Mouse (Mus musculus) thymus, postnatal 14 days (tissue): ENCODE results near the gene Lmo2.

Source experiments
- DNase-seq: peaks from one replicate; pipeline ENCODE4 v3.0.0; 2021

Lmo2 gene

DNA sequence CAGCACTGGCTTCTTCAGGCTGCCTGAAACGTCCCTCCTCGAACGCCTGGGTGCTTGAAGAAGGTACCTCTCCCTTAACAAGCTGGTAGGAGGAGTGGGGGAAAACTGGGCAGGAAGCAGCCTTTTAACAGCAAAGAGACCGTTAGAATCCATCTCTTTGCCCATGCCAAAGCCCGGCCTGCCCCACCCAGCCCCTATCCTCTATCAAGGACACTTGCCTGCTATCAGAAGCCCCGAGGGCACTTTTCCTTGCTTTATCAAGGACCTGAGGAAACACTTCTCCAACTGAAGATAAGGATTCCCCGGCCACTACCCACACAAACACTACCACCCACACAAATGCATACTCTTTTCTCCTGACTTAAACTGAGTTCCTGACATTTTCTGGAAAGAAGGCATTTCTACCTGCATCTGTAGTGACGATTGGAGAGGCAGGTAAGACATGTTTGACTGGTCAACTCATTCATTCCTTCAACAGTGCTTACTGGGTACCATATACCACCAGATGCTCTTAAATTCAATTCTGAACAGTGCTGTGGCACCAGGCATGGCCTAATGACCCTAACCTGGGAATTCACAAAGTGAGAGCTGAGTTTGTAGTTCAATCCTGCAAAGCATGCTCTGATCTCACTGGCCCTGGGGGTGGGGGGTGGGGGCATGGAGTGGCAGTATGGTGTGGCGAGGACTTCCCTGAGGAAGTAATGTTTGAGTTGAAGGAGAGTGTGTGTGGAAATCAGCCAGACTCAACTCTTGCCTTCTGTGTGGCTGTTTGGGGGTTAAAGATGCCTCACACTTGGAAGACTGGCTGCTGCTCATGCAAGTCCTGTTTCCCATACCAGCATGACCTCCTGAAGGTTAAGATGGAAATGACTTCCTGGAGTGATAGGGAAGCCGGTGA lies at the start of gene Lmo2:
Gene Lmo2 (plus strand): TSS at position 338 of the 898 bp plus-strand sequence.
- no peak for DNase-seq

DNA sequence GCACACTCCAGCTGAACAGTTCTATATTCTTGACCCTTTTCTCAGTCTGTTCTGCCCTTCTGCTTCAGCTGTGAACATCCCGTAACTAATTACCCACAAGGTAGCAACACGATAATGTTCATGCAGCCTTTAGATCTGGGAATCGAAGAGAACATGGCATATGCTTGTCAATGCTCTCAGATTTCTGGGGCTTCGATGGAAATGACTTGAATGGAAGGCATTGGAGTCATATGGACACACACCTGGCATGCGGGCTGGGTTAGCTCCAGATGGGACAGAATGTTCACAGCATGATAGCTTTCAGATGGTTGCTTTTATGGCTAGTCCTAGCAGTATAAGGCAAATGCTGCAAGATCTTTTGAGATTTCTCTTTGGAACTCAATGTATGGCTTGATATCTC lies 47.2 kb upstream of the Lmo2 start:
- DNase-seq = no peak

DNA sequence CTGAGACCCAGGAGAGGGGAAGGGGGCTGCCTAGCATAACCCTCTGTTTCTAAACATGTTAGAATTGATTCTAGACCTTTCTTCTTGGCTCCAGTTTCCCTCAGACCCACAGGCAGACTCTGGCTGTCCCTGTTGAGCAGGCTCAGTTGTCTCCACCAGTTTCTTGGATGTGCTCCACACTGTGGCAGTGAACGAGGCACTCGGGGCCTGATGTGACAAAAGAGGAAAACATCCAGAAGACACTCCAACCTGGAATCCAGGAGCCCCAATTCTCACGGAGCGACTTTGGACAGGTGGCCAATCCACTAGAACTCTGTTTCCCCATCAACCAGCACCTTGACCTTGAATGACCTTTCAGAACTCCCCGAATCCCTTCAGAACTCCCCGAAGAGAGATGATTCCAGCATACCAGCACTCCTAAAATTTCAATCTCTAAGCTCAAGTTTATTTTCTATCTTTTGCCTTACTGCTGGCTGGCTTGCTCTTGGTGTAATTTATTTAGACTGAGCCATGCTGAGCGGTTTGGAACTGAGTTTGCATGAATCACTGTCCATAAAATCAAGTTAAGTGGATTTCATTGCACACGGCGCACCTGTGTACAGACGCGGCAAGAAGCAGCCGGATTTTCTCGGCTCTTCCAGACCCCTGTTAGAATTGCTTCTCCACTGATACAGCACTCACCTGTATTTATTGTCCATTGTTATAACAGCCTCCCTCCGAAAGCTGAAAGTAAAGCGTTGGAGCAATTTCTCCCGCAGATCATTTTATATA lies 45.1 kb upstream of the Lmo2 start:
- DNase-seq = no peak

DNA sequence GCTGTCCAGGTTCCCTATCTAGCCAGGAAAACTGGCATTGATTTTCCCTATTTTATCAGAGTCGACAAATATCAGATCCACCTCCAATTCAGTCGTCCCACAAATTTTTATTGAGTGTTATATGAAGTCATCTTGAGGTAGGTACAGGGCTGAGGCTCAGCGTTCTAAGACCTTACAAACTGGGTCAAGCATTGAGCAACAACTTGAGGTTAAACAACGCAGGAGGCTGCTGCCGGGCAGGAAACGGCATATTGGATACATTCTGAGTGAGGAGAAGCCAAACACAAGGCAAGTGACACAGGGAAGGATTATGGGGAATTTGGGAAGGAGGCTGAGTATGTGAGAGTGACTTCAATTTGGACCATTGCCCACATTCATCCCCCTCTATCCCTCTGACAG lies 44.5 kb upstream of the Lmo2 start:
- DNase-seq = no peak

DNA sequence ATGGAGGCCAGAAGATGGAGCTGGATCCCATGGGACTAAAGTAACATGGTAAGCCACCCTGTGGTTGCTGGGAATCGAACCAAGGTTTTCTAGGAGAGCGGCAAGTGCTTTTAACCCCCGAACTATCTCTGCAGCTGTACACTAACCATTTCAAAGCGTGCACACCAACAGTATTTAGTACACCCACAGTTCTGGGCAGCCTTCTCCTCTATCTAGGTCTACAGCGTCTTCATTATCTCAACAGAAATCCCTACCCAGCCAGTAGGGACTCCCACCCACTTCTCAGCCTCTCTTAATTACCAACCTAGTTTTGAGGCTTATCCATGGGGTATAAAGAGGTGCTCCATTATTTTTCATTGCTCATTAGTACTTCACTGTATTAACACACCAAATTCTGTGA lies 41.7 kb upstream of the Lmo2 start:
- no peak for DNase-seq

DNA sequence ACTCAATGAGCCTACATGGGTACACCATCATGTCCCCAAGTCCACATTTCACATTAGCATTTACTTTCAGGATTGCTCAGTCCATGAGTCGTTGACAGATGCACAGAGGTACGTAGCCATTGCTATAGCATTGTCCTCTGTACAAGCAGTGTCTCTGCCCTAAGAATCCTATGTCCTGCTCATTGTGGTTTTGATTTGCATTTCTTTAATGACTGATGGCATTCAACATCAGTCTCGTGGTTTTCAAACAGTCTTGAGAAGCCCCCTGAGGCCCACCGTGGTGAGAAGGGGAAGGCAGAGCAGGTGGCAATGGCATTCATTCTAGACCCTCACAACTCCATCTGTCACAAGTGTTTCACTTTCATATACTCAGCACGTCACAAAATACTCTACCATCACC lies 40.4 kb upstream of the Lmo2 start:
- no peak for DNase-seq

DNA sequence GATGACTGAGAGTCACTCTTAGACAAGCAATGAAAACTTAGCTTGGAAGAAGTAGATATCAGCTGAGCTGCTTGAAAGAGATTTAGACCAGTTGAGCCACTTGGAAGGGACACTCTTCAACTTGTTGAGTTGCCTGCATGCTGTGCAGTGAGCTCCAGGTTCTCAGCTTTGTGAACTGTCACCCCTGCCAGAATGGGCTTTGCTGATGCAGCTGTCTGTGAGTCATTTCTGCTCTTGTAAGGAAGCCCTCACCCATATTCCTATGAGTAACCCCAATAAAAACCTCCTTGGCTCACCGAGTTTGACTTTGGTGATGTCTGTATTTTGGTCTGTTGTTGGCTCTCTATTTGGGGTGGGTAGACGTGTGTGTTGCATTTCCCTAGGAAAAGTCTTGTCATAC lies 39.4 kb upstream of the Lmo2 start:
- no peak for DNase-seq

DNA sequence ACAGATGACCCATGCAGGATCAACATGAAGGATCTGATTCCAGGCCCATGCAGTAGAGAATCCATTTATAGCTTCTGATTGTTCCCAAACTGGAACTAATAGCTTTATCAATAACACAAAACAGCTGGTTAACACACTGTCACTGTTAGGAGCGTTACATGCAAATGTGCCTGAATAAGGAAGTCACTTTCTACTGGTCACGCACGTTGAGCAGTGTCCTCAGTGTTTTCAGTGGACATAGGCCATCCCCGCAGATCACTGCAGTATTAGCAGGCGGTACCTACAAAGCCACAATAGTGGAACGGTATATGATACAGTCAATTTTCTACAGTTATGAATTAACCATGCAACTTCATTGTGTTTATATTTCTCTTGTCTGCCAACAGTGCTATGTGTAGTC lies 38.3 kb upstream of the Lmo2 start:
- DNase-seq = no peak

DNA sequence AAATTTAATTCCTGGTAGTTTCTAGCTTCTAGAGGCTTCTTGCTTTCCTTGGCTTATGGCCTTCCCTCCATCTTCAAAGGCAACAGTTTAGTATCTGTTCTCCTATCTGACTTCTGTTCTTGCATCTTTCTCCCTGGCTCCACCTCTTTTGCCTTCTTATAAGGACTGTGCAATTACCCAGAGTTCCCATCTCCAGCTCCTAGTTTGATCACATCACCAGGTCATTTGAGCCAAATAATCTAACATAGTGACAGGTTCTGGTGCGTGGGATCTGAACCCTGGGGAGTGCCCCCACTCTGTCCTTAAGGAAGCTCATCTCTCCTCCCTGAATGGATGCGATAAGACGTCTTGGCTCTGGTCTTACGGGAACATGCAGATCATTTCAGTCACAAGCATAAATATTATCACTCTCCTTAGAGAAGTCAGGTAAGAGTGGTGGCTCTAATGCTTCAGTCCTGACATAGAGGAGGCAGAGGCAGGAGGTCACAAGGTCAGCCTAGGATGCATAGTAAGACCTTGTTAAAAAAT lies 31.1 kb upstream of the Lmo2 start:
- DNase-seq = no peak

DNA sequence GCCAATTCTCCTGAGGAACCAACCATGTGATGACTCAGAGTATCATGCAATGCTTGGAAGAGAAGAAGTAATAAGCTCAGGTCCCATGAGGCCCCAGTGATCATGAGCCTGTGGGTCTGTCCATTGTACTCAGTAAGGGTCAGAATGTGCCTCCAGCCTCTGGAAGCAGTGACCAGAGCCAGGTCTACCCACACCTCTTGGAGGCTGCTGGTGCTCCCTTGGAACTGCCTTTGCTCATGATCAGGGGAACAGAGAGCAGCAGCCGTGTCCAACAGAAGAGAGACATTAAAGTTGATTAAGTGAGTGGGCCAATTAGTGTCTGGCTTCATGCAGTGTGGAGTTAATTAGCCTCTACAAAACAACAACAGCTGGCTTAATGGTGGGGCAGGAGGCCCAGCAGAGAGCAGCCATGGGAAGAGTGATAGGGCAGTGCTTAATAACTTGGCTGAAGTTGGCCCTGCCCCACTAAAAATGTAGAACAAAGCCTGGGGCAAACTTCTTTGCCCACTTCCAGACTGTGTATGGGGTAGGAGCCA lies 30.1 kb upstream of the Lmo2 start:
- DNase-seq = no peak

DNA sequence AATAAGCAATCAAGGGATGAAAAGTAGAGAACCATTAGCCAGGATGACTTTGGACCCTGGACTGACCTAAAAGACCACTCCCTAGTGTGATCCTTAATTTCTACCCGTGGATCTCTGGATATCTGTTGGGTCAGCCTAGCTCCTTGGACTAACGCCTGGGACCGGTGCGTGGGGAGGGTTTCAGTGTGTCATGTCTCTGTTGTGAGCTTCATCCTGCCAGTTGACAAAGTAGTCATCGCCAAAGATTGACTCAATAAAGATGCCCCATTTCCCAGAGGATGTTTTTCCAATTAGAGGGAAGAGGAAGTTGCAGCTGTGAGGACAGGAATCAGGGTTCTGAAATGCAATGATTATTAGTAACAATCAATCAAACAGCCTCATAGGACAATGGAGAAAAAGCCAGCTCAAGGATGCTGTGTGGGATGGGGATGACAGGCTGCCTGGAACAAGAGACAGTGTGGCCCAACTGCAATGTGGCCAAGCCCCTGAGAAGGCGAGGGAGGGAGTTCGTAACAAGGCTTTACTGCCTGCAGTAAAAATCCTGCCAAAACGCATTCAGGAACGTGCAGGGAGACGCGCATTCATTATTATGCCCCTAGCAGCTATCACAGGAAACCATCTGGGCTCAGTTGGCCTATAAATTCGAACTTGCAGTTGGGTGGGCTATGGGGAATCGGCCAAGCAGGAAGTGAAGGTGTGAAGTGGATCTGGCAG lies 27.3 kb upstream of the Lmo2 start:
- DNase-seq = no peak

DNA sequence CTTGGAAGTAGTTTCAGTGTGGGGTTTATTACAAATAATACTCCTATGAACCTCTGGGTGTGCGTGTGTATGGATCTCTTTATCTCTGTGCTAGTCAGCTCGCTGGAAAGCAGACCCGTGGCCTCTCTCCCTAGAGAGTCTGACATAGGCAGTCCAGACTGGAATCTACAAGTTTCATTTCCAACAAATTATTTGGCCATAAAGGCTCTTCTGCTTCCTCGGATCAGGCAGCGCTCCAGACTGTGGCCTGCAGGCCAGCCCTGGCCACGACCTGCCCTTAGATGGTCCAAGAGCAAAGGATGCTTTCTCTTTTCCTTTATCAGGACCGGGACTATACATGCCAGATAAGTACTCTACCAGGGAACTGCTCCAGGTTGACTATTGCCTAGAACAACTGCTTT lies 26.3 kb upstream of the Lmo2 start:
- DNase-seq = no peak

DNA sequence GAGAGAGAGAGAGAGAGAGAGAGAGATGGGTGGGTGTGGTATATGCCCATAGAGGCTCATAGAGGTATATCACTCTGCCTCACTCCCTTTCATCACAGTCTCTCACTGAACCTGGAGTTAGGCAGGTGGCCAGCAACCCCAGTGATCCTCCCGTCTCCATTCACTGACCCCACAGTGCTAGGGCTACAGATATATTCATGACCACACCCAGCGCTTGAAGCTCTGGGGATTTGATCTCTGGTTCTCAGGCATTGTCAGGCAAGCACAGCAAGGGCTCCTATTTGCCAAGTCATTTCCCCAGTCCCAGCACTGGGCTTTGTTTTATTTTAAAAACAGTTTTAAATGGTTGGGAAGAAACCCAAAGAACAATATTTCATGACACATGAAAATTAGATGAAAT lies 25.8 kb upstream of the Lmo2 start:
- no peak for DNase-seq

DNA sequence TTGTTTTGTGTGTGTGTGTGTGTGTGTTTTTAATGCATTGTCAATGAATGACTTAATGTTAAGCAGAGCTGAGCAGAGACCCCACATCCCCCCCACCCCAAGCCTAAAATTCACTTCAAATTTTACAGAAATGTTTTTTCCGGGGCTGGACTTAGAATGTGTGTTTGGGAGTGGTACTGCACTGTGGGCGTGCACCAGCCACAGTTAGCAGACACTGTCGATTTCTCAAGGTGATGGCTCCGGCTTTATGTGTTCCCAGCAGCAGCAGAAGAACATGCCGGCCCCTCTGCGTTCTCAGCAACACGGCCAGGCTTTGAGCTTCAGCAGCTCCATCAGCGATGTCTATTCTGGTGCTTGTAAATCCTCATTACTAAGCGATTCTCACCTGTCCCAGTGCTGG lies 25.3 kb upstream of the Lmo2 start:
- no peak for DNase-seq

DNA sequence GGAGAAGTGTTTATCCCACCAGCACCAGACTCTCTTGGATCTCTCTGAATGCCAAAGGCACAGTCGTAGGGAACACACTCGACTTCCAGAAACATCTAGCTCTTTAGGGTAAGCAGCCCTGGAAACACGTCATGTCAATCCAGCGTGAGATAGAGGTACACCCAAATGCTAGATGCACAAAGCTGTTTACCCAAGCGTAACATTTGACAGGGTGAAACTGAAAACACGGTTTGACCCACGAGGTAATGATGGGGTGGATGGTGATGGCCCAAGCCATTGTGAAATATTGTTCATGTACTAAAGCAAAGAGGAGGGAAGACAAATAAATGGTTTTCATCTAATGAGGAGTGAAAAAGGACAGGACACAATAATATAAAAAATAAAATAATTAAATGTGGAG lies 23.5 kb upstream of the Lmo2 start:
- DNase-seq = no peak

DNA sequence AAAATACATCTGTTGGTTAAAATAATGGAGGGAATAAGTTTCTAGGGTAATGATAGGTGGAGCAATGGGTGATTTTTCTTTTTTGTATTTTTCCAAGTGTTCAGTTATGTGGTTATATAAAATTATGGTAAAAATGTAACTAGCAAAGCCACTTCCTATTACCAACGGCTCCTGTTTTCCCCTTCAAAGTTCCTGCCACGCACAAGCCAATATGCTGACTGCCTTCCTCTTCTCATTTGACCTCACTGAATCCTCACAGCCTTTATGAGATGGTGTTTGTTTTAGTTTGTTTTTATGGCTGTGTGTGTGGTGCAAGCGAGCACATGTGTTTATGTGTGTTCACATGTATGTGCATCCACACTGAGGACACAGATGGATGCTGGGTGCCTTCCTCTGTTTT lies 23.1 kb upstream of the Lmo2 start:
- DNase-seq = no peak

DNA sequence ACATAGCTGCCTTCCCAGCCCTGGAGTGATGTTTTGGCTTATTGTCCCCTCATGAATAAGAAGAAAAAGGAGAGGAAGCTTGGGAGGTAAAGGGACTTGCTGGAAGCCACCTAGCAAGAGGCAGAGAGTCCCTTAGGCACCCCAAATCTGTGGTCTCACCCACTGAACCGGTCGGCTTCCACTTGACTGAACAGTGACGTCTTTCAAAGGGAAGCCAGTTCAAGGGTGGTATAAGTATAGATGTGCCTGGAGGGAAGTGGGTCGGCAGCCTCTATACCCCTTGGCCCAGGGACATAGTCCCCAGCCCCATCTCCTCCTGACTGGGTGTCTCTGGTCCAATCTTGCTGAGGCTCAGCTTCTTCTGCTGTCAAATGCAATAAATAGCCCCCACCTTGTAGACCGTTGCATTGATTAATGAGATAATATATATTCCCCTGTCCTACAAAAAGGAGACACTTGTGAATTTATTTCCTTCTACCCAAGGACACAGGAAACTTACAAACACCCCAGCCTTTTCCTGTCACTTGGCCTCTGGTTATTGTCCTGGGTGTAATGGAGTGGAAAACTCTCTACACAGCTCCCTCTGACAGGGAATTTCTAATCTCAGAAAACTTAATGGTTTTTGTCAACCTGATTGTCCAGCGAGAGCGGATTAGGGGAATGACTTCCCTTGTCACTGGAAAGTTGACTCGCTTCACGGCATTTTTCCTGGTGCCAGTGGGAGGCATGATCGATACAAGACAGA lies 21.9 kb upstream of the Lmo2 start:
- no peak for DNase-seq

DNA sequence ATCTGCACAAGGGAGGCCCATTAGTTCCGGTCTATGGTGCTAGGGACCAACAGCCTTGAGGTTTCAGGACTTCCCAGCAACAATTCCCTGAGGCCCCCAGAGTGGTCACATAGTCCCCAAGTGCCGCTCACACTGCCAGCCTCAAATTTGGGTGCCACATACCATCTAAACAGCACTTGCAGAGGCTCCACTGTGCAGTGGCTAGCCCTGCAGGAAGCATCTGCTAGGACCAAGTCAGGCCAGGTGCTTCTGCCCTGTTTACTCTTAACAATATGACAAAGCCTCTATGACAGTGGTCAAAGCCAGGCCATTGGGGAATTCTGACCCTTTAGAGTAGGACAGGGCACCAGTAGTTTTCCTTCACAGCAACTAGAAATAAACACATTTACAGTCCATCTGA lies 21.1 kb upstream of the Lmo2 start:
- no peak for DNase-seq

DNA sequence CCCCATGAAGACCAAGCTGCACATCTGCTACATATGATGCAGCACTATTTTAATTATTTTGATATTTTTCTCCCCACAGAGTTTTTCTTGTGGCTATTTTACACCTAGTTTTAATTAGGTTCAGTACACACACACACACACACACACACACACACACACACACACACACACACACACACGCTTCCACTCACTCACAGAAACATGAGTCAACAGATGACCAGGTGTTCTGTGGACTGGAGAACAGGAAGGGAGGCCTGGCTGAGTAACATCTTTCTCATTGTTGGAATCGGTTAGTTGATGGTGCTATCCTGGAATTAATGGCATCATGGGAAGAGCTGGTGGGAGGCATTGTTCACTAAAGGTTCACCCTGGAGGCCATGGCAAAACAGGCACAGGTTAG lies 20.1 kb upstream of the Lmo2 start:
- no peak for DNase-seq

DNA sequence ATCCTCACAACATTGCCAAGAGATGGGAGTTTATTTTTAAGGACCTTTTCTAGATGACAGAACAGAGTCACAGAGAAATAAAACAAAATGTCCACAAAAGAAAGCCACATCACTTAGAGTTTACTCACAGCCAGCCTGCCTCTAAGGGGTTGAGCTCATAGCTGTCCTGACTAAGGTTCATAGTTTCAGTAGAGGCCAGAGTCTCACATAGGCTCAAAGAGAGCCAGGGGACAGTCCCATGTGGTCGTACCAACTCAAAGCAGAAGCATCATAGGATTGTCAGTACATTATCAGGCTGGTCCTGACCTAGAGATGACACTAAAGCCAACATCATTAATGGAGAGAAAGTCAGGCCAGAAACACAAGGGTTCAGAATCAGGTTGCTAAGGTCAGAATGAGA lies 19.2 kb upstream of the Lmo2 start:
- DNase-seq = no peak

DNA sequence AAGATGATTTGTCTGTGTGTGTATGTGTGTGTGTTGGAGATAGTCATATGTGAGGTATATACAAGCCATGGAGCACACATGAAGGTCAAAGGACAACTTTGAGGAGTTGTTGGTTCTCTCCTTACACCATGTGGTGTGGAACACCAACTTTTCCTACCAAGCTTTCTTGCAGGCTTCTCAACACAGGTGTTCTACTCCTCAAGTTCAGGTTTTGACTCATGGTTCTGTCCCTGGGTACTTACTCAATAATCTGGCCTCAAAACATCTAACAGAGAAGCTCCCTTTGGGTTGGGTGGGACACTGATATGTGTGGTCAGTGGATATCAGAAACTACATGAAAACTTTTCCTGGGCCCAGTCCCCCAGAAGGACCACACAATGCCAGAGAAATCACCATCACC lies 18.8 kb upstream of the Lmo2 start:
- no peak for DNase-seq

DNA sequence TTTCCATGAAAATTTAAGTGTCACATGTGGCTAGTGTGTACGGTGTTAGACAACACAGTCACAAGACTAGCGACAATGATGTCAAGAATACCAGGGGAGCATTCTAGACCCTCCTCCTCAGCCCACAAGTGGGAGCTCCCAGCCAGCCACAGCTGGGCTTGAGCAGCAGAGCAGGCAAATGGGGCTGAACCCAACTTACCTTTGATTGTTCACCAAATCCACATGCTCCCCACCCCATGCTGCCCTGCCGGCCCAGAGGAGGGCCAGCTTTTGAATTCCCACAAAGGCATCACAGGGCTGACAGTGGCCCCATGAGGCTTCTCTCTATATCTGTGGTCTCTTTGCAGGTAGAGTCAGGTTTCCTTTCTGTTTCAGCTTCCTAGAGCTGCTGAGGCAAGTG lies 16.7 kb upstream of the Lmo2 start:
- no peak for DNase-seq

DNA sequence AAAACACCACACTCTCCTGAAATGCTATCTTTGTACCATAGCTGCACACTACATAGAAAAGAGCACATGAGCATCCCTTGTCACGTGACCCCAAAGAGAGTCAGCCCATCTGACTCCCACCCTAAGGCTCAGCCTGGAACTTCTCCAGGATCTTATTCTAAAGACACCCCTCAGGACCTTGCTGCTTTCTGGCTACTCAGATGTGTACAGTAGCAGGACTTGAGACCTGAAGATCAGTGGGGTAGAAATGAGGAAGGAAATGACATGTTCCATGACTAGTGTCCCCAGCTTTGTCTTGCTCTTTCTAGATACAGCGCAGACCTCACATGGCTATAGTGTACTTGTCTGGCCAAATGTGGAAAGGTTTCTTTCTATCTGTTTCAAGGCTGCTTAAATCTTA lies 12.9 kb upstream of the Lmo2 start:
- no peak for DNase-seq
